Mouse (Mus musculus): ENCODE measurements around the gene Olfr743. TPM values are rescaled to one million over a fixed set of nuclear protein-coding genes. Genes with fewer than 3 reads are reported as not detected.
"Not testable (repeated sequence)": the region's sequence is repeated elsewhere in the genome, so short reads cannot be mapped to it uniquely, and the experiment has no call there.

Gene Olfr743
- polyA plus RNA-seq (2016; fragmentation: Nextera tagmentation; extraction: Ambion mirVana), result not detected in 2 replicates

- H3K4me1 ChIP-seq, result no peaks in the 10 kb centered on the region
- H3K27me3 ChIP-seq (ENCODE audit: poor library complexity, severe bottlenecking), result no peaks in the 10 kb centered on the region
- H3K36me3 ChIP-seq (replicated peaks), result no peaks in the 10 kb centered on the region
- H3K27ac ChIP-seq, result no peak within 1 kb of the TSS
- DNase-seq (ENCODE audit: extremely low spot score, low spot score), result no peak
- H3K9me3 ChIP-seq, result no peaks in the 10 kb centered on the region
- H3K4me3 ChIP-seq, result no peak within 1 kb of the TSS
Measured at GRCm38 (mm10) chr14:50521539-50521938, at the start of gene Olfr743. TSS of gene Olfr743 (plus strand) at chr14:50521839.

- DNase-seq (ENCODE audit: extremely low spot score, low spot score), result no peak
- Histone ChIP-seq H3K27me3 (ENCODE audit: poor library complexity, severe bottlenecking) (no peaks in the 10 kb centered on the region), H3K36me3 (replicated peaks) (no peaks in the 10 kb centered on the region), H3K4me3 (no peak within 1 kb of the TSS), H3K9me3 (no peaks in the 10 kb centered on the region), H3K4me1 (no peaks in the 10 kb centered on the region), H3K27ac (no peak within 1 kb of the TSS)
- 75% methylated on average over 2 of the region's 2 CpGs for WGBS
Measured at GRCm38 (mm10) chr14:50472438-50472837, 49.2 kb upstream of the Olfr743 start, which contains the start of gene Olfr741. TSS of gene Olfr741 (plus strand) at chr14:50472738.

- Histone ChIP-seq H3K27me3 (ENCODE audit: poor library complexity, severe bottlenecking) (no peaks in the 10 kb centered on the region), H3K4me3 (no peak overlapping the region), H3K27ac (no peak overlapping the region), H3K36me3 (replicated peaks) (no peaks in the 10 kb centered on the region), H3K9me3 (peaks cover 4% of the 10 kb centered on the region; the same call in 1 of the 2 replicates), H3K4me1 (no peaks in the 10 kb centered on the region)
- WGBS, result 87% methylated on average over 2 of the region's 2 CpGs
- DNase-seq (ENCODE audit: extremely low spot score, low spot score), result no peak
Measured at GRCm38 (mm10) chr14:50478406-50478805, 43.2 kb upstream of the Olfr743 start.

DNA sequence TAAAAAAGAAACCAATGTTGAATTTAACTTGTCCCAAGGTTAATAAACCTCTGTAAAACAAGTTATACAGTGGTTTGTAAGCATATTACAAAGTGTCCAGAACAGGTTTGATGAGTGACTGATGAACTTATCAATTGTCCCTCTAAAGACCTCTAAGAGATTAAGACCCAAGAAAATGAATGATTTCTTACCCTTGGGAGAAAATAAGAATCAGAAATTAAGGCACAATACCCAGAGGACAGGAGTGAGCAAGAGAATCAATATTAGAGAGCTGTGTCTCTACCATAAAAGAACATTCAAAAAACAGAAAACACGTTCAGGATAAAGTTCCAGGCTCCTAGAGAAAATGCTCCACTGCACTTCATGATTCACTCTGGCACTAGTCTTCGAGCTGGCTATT is 18.3 kb upstream of the Olfr743 start, which contains the start of gene Olfr742:
TSS of gene Olfr742 (plus strand) at position 301 of the 400 bp plus-strand sequence.
- H3K27me3 ChIP-seq (ENCODE audit: poor library complexity, severe bottlenecking), result no peaks in the 10 kb centered on the region
- 76% methylated on average over 2 of the region's 2 CpGs for WGBS

GRCm38 (mm10) chr14:50552734-50553133 is 31.1 kb downstream of the Olfr743 start:
- Histone ChIP-seq H3K4me1 (no peaks in the 10 kb centered on the region), H3K4me3 (no peak overlapping the region), H3K27me3 (ENCODE audit: poor library complexity, severe bottlenecking) (no peaks in the 10 kb centered on the region), H3K27ac (no peak overlapping the region), H3K9me3 (peaks cover 13% of the 10 kb centered on the region; the same call in 1 of the 2 replicates), H3K36me3 (replicated peaks) (no peaks in the 10 kb centered on the region)
- 83% methylated on average over 2 of the region's 2 CpGs for WGBS
- DNase-seq (ENCODE audit: extremely low spot score, low spot score), result no peak

More for the DNA sequence above, 18.3 kb upstream of the Olfr743 start, which contains the start of gene Olfr742:
- H3K9me3 ChIP-seq, result no peaks in the 10 kb centered on the region; the same call in 1 of the 2 replicates
- H3K4me1 ChIP-seq, result no peaks in the 10 kb centered on the region
- DNase-seq (ENCODE audit: extremely low spot score, low spot score), result no peak
- no peak within 1 kb of the TSS for H3K4me3 ChIP-seq
- H3K27ac ChIP-seq, result no peak within 1 kb of the TSS
- H3K36me3 ChIP-seq (replicated peaks), result no peaks in the 10 kb centered on the region

GRCm38 (mm10) chr14:50573056-50573455 is 51.4 kb downstream of the Olfr743 start:
- not testable (repeated sequence) for H3K4me1 ChIP-seq; H3K9me3 ChIP-seq; H3K4me3 ChIP-seq; H3K36me3 ChIP-seq (replicated peaks); DNase-seq (ENCODE audit: extremely low spot score, low spot score); H3K27ac ChIP-seq; H3K27me3 ChIP-seq (ENCODE audit: poor library complexity, severe bottlenecking)
- 56% methylated on average over 1 of the region's 1 CpGs for WGBS

Other genes with a start within 250 kb of the Olfr743 start
- gene Olfr732, start 237.6 kb upstream of the Olfr743 start, polyA plus RNA-seq (2016; fragmentation: Nextera tagmentation; extraction: Ambion mirVana), result not detected in 2 replicates
- gene Olfr733, start 220.3 kb upstream of the Olfr743 start, polyA plus RNA-seq (2016; fragmentation: Nextera tagmentation; extraction: Ambion mirVana), result not detected in 2 replicates
- not detected in 2 replicates for gene Olfr734, start 195.1 kb upstream of the Olfr743 start, polyA plus RNA-seq (2016; fragmentation: Nextera tagmentation; extraction: Ambion mirVana)
- gene Olfr735, start 173.0 kb upstream of the Olfr743 start, polyA plus RNA-seq (2016; fragmentation: Nextera tagmentation; extraction: Ambion mirVana), result not detected in 2 replicates
- gene Tlr11, start 163.9 kb upstream of the Olfr743 start, polyA plus RNA-seq (2016; fragmentation: Nextera tagmentation; extraction: Ambion mirVana), result not detected in 2 replicates
- not detected in 2 replicates for gene Olfr736, start 140.7 kb upstream of the Olfr743 start, polyA plus RNA-seq (2016; fragmentation: Nextera tagmentation; extraction: Ambion mirVana)
- gene Olfr738, start 114.3 kb upstream of the Olfr743 start, polyA plus RNA-seq (2016; fragmentation: Nextera tagmentation; extraction: Ambion mirVana), result not detected in 2 replicates
- not detected in 2 replicates for gene Olfr739, start 103.2 kb upstream of the Olfr743 start, polyA plus RNA-seq (2016; fragmentation: Nextera tagmentation; extraction: Ambion mirVana)
- gene Olfr740, start 76.3 kb upstream of the Olfr743 start, polyA plus RNA-seq (2016; fragmentation: Nextera tagmentation; extraction: Ambion mirVana), result not detected in 2 replicates
- gene Olfr741, start 49.1 kb upstream of the Olfr743 start, polyA plus RNA-seq (2016; fragmentation: Nextera tagmentation; extraction: Ambion mirVana), result not detected in 2 replicates
- not detected in 2 replicates for gene Olfr742, start 18.2 kb upstream of the Olfr743 start, polyA plus RNA-seq (2016; fragmentation: Nextera tagmentation; extraction: Ambion mirVana)
- gene Olfr744, start 93.0 kb downstream of the Olfr743 start, polyA plus RNA-seq (2016; fragmentation: Nextera tagmentation; extraction: Ambion mirVana), result not detected in 2 replicates
- not detected in 2 replicates for gene Olfr745, start 117.5 kb downstream of the Olfr743 start, polyA plus RNA-seq (2016; fragmentation: Nextera tagmentation; extraction: Ambion mirVana)
- gene Olfr746, start 125.2 kb downstream of the Olfr743 start, polyA plus RNA-seq (2016; fragmentation: Nextera tagmentation; extraction: Ambion mirVana), result not detected in 2 replicates
- gene Olfr747, start 171.4 kb downstream of the Olfr743 start, polyA plus RNA-seq (2016; fragmentation: Nextera tagmentation; extraction: Ambion mirVana), result not detected in 2 replicates
- not detected in 2 replicates for gene Olfr748, start 185.5 kb downstream of the Olfr743 start, polyA plus RNA-seq (2016; fragmentation: Nextera tagmentation; extraction: Ambion mirVana)
- not detected in 2 replicates for gene Olfr749, start 223.3 kb downstream of the Olfr743 start, polyA plus RNA-seq (2016; fragmentation: Nextera tagmentation; extraction: Ambion mirVana)